Mouse (Mus musculus) right cerebral cortex, adult 18-20 months (tissue): Measurements from ENCODE around the gene Akap13.

ENCODE experiments used
- DNase-seq: peaks from one replicate; pipeline ENCODE4 v3.0.0; 2022; ENCODE audit warnings: mixed read lengths

The Akap13 gene

DNA sequence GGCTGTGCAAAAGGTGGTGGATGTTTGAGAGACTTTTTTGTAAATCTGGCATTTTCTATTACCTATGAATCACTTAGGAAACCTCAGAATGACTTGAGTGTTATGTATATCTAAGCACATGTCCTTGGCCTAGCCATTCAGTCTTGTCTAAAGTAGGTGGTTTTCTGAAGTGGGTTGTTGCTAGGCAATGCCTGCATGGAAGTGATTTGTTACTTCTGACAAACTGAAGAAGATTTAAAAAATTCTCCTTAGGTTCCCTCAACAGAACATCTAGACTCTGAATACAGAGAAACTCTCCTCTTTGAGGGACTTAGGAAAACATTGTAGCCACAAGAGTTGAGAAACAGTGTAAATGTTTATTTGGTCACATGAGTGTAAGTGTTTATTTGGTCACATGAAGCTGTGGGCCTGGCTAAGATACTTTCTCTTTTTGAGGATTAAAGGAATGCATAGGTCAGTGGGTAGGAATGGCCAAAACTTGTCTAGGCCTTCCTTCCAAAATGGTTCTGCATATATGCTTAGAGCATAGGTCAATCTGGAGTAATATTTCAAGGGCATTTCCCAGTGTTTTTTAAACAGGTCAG is 8.3 kb downstream of the Akap13 start:
- DNase-seq = peak; percentile 7

DNA sequence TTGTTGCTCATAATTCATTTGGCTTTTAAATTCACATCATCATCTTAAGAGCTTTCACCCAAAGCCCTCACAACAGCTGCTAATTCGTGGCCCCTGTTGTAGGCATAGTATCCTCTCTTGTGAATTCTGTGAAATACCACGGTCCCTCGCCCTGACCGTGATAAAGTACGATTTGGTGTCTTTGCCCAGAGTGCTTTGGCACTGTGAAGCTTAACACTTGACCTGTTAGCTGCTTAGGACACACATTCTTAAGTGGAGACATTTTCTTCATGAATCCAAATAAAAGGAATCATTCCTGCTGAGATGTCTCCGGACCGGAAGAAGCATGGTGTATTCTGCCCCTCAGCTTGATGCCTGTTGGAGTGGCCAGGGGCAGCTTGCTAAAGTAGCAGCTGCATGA is 12.5 kb downstream of the Akap13 start:
- DNase-seq = no peak

DNA sequence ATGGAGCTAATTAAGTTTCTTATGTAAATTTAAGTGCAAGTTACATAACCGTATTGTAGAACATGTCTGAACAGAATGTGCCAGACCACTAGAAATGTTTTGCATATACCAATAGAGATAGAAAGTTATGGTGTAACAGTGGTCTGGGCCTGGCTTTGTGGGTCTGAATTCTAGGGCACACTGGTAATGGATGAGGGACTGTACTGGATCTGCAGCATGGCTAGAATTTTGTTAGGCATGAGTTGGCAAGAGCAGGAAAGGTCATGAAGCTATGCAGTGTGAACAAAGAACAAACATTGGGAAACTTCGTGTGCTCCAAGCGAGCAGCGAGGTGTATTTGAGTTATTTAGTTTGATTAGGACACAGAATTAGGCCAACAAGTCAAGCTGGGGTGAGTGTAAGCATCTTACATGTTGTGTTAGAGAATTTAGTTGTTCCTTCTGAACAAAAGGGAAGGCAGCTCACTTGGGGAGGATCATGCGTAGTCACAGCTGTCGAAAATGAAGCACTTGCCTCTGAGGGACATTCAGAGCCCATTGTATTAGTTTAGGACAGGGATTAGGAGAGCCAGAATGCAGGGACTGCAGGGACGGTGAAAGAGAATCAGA is 15.1 kb downstream of the Akap13 start:
- DNase-seq = no peak

DNA sequence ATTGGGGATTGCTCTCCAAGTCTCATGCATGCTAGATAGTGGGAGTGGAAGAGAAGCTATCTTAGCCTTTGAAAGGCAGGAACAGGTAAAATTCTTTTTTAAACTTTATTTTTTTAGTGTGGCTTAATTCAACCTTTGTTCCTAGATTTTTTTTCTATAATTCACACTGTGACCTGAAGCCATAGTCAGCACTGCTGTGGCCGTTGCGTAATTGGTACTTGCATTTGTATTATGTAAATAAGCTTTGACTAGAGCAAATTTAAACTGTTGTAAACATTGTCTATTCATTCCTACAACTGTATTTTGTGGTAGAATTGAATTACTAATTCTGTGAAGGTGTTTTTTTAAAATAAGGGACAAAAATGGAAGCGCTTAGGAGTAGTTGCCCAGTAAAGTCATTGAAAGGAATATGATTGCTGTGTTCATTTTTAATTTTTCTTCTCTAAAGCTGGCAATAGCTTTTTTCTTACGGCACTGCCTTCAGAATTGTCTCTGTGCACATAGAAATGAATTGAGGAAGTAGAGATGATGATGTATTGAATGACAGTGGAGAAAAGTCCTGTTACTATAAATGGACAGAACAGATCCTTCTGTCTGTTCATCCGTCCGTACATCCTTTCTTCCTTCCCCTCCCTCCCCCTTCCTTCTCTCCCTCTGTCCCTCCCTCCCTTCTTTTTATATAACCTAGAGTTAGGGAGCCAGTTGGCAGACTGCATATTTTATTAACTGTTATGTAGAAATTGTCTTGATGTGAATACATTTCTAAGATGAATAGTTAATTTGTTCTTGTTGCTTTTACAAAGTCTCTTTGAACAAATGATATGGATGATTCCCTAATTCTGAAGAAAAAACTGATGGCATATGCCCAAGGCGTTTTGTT is 17.2 kb downstream of the Akap13 start:
- DNase-seq = no peak

DNA sequence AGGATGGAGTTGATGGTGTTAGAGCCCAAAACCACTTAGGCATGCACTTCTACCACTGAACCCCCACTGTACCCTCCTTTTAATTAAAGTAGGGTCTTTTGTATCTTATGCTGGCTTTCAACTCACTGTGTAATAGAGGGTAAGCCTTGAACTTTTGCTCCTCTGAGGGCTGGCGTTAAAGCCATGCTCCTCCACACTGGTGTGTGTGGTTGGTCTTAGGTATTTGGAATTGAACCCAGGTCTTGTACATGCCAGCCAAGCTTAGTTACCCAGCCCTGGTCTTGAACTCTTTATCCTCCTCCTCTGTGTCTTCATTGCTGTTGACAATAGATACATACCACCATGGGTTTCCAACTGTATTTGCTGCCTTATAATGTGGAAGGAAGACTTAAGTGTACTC is 18.0 kb downstream of the Akap13 start:
- DNase-seq = no peak

DNA sequence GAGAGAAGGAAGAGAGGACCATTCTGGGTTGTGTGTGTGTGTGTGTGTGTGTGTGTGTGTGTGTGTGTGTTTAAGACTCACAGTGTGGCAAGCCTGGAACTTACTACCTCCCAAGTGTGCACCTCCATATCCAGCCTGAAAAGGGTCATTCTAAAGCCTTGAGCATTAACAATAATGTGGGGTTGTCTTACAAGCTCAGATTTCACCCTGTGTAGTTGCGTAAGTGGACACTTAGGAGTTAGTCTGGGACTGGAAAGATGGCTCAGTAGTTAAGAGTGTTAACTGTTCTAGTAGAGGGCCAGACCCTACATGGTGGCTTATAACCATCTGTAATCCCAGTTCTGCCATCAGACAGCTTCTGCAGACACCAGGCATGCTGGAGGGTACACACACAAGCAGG is 18.7 kb downstream of the Akap13 start:
- DNase-seq = no peak

DNA sequence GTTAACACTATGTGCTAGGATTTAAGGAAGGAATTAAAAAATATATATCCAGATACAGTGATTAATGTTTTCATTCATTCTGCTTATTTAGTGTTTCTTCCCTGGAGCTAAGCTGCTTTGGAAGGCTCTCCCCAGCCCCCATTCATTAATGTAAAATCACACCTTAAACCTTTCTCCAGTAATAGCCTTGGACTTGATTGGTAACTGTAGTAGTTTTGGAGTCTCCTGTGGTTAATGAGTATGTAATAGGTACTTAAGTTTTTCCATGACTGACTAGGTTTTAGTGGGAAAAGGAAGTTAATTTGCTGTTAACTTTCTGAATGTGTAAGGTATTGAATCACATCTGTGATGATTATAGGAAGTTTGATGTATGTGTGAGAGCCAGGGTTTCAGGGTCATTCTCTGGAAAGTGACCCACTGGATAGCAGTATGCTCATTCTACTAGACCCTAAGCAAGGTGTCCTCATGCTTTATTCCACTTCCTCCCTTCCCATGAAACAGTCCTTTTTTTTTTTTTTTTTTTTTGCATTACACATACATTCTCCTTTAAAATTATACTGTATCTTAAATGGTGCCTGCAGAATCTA is 19.3 kb downstream of the Akap13 start:
- no peak for DNase-seq

DNA sequence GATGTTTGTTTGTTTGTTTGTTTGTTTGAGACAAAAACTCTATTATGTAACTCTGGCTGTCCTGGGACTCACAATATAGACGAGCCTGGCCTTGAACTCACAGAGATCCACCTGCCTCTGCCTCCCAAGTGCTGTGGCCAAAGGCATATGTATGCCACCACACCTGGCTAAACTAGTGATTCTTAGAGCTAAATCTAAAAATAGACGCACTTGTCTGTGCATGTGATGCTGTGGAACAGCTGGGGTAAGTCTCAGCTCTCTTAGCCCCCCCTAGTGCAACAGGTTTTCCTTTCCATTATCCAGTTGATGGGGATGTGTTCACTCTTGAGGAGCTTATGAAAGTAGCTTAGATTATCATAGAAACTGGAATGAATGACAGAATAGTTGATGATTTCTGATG is 22.7 kb downstream of the Akap13 start:
- DNase-seq = no peak

DNA sequence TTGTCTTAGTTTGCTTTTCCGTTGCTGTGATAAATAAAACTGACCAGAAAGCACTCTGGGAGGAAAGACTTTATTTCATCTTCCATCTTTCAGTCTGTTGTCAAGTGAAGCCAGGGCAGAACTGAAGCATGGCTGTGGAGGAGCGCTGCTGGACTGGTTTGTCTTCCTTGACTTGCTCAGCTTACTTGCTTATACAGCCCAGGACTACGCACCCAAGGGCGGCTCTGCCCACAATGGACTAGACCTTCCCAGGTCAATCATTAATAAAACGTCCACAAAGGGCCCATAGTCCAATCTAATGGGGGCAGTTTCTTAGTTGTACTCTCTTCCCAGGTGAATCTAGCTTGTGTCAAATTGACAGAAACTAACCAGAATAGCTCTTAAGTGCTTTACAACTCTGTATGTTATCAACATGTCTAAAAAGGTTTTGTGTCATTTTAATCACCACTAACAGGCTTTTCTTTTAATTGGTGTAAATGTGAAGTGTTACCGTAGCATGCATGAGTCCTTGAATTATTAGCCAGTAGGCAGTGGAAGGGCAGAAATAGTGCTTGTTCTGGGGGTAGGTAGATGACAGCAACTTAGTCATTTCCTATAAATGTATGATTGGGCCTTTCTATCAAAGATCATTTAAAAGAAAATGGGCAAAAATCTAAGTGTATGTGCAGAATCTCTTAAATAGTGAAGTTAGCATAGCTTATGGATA is 25.5 kb downstream of the Akap13 start:
- DNase-seq = no peak

DNA sequence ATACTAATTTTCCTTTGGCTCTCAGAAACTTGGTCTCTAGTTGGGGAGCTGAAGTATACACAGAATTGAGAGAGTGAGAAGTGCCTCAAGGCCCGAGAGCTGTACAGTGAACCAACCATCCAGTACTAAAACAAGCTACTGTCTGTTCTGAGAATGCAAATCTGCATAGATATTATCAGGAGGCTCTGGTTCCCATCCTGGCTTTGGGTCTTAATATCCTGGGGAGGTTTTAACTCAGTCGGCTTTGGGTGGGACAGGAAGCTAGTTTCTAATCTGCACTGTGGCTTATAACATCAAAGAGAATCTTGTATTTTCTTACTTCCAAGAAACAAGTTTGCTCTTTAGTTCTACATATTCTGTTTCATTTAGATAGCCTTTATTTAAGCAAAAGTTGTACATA is 30.7 kb downstream of the Akap13 start:
- DNase-seq = no peak

DNA sequence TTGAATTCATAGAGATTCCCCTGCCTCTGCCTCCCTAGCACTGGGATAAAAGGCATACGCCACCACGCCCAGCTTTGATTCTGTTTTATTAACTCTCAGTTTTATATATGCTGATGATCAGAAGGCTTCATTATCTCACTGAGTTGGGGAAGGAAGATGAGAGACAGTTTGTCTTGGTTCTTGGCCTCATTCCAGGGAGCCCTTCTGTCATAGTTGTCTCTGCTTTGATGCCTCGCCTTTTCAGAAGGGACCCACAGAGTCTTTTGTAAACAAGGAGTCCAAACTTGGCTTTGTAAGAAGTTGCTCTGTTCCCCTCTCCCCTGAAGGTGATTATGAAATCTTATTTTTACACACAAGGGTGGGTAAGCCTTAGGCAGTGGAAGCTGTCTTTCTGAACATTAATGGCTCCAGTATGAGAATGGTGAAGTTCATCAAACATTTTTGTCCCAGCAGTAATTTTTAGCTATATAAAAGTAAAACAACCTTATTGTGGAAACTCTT is 40.7 kb downstream of the Akap13 start:
- no peak for DNase-seq

DNA sequence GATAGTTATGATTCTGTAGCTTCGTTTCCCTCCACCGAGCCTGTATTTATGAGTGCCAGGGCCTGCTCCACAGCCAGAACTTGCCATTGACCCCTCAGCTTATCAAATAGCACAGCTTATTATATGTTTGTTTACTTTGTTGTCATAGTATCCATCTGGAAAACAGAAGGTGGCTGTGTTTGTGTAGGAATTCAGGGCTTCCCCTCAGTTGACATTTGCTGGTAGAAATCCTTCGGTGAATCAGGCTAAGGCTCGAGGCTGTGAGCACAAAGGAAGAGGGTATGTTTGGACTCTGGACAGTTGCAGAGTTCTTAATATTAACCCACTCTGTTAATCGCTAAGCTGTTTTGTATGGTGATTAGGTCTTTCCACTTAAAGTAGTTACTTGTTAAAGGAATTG is 43.3 kb downstream of the Akap13 start:
- DNase-seq = no peak

DNA sequence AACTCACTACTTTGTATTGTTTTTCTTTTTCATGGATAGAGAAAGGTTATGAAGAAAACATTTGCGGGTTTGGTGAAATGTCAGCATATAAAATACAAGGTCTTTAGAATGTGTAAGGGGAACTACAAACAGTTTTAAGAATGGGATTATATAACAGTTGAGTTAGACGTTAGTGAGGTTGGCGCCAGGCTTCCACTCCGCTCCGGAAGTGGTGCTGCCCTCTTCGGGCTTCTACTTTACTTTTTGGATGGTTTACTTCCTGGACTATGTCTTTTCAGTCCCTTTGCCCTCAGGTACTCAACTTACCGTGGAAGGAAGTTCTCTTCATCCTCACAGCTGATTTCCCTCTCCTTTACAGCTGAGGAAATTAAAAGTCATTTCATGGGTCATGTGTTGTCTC is 43.9 kb downstream of the Akap13 start:
- no peak for DNase-seq

DNA sequence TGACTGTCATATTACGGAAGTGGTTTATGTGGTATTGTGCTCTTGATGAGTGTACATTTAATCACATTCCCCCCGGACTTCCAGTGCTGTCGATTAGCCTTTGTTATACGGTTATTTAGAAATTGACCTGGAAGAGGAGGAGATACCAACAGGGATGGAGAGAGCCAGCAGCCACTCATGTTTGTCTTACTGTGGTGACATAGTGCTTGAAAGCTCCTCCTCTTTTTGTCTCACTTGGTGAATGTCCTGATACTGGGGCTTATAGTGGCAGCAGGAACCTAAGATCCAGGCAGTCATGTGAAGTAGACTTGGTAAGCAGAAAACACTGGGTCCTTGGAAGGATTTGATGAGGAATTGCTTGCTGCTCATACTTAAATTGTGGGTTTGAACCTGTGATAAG is 44.8 kb downstream of the Akap13 start:
- DNase-seq = no peak

DNA sequence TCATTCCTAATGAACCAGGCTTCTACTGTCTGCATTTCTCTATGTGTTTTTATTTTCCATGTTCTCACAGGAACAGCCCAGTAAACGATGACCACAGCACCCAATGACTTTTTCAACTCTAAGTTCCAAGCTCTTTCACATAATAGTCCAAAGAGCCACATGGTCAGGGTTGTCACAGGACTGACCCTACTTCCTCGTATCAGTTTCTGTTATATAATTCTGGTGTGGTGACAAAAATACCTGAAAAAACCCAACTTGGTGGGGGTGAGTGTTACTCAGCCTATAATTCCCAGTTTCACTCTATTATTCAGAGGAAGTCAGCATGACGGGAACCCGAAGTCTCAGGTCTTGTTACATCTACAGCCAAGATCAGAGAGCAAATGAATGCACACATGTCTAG is 45.5 kb downstream of the Akap13 start:
- DNase-seq = no peak

DNA sequence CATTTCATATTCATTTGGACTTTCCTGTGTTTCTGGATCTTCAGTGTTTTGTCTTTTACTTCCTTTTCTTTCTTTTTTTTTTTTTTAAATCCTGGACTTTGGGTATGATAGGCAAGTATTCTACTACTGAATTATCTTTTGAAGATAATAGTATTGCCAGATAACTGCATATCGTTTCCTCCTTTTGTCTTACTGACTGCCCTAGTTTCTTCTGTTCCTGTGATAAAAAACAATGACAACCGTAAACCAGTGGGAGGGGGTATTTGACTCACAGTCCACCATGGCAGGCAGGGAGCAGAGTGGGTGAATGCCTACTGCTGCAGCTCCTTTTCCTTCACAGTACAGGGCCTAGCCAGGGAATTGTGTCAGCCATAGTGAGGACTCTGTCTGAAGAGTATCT is 49.2 kb downstream of the Akap13 start:
- no peak for DNase-seq

DNA sequence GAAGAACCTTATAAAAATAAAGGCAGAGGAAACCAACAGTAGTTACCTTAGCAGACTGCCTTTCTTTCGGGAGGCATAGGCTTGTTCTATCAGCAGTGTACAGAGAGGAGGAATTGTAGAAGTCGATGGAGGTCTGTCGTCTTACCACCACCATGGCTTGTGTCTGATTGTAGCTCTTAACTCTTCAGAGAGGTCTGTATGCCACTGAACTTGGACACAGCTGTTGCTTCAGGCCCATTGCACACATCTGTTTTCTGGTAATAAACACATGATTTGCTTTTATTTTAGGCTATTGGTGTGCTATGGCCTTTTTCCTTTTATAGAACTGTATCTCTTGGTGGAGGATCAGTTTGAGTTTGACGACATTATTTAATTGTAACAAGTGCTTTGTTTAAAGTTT is 51.3 kb downstream of the Akap13 start:
- DNase-seq = no peak

DNA sequence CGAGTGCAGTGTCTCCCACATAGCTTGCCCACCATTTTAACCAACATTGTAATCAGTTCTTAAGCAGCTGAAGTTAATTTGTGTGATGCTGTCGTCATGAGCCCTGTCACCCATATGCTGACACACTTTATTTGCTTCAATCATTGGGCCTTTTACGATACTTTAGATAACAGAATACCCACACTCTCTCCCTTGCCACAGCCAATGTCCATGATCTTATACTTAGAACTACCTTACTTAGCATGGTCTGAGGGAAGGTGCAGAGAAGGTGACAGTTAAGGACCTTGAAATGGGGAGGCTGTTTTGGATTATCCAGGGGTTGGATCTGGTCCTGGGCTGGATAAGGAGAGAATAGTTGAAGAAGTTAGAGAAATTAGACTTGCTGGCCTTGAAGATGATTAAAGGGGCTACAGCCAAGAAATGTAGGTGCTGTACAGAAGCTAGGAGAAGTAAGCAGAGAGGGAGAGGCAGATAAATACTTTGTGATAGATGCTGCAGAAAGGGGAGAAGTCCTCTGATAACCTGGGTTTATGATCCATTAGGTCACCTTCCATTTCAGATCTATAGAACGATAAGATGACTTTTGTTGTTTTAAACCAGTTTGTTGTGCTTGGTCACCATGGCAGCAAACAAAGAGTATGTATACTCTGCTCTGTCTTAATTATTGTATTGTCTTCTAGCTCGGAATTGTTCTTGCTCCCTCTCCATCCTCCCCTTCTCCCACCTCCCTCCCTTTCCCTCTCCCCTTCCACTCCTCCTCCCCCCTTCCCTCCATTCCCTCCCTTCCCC is 53.9 kb downstream of the Akap13 start:
- DNase-seq = no peak

DNA sequence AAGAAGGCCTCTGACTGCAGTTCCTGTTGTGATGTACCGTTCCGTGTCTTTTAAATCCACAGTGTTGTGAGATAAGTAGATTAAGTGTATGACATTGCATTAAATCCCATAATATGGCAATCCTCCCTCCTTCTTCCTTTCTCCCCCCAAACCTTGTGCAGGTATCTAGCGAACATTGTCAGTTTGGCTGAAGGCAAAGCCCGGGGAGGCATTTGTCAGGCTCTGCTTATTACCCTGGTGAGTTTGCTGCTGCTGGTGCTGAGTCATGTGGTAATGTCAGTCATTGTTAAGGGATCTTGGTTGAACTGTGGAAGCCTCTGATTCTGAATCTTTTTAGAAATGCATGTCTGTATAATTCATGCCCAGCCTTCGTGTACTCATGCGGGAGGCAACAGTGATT is 60.1 kb downstream of the Akap13 start:
- DNase-seq = no peak

DNA sequence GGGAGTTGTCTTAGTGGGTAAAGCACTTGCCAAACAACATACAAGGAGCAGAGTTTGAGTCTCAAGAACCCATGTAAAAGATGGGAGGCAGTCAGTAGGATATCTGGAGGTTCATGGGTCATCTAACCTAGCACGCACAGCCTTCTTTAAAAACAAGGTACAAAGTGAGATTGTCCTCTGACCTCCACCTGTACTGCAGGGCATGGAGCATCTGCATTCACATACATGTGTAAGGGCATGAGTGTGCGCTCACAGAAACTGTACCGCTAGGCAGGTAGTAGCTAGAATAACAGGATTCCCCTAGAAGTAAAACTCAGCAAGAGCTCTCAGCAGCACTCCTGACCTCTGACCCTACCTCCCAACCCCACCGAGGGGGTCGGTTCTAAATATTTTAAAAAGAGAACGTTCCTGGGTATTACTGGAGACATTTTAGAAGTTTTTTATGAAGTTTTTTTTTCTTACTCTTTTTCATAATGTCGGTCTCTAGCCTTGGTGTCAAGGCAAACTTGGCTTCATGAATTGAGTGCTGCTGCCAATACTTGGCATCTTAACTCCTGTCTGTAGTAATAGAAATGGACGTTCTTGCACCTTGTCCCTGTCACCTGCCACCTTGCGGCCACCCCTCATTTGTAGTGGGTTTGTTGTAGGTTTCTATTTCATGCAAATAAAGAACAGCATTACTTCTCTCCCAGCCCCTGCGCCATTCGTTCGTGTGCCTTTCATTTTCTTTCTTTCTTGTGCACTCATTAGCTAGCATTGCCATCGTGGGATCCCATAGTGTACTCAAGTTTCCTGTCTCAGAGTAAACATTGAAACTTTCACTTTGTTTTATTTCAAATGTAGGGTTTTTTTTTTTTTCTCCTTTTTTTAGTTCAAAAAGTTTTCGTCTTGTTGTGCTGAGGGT is 61.6 kb downstream of the Akap13 start:
- no peak for DNase-seq

DNA sequence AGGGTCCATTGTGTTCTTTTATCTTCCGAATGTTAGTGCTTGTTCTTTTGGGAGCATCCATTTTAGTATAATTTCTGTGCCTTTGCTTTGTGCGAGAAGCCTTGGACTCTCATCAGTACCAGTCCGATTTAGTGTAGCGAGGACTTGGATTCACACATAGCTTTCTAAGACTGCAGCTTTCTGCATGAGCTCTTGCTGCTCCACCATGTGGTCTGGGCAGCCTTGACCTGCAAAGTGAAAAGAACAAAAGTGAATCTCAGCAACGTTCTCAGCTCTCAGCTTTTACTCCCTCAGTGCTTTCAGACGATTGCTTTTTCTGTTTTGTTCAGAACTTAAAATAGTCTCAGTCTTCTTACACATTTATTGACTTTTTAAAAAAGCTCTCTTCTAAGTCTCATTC is 65.2 kb downstream of the Akap13 start:
- no peak for DNase-seq
